Mouse (Mus musculus): ENCODE data around the gene Ccdc142. TPM values are rescaled to one million over a fixed set of nuclear protein-coding genes. Genes with fewer than 3 reads are reported as not detected.

The Ccdc142 gene
- polyA plus RNA-seq, 1 experiment from 2014 or later = 2.0 TPM

- peaks cover 12% of the 10 kb centered on the region; the same call in 1 of the 2 replicates for H3K36me3 ChIP-seq (ENCODE audit: control insufficient read depth, insufficient read depth, low read length)
- no peak for ATAC-seq (ENCODE audit: insufficient number of reproducible peaks, low FRiP score, low TSS enrichment, low read depth)
Measured at GRCm38 (mm10) chr6:83145209-83145608, 43.8 kb downstream of the Ccdc142 start.

GRCm38 (mm10) chr6:83145805-83146204 is 44.4 kb downstream of the Ccdc142 start:
- ATAC-seq (ENCODE audit: insufficient number of reproducible peaks, low FRiP score, low TSS enrichment, low read depth) = no peak
- WGBS = 52% methylated on average over 9 of the region's 9 CpGs
- peaks cover 19% of the 10 kb centered on the region for H3K4me1 ChIP-seq (ENCODE audit: control insufficient read depth, insufficient read depth, low read length)

More at GRCm38 (mm10) chr6:83145209-83145608, 43.8 kb downstream of the Ccdc142 start:
- no peak overlapping the region for H3K9ac ChIP-seq (ENCODE audit: low read length)
- no peaks in the 10 kb centered on the region for H3K9me3 ChIP-seq (ENCODE audit: control insufficient read depth, low read length)
- no peak for DNase-seq (ENCODE audit: low spot score)
- no peaks in the 10 kb centered on the region for H3K27me3 ChIP-seq (ENCODE audit: control insufficient read depth, insufficient read depth, low read length)
- H3K4me2 ChIP-seq (ENCODE audit: low read depth, severe bottlenecking) = no peak overlapping the region
- H3K27ac ChIP-seq (replicated peaks; ENCODE audit: low read depth, low read length) = no peak overlapping the region
- H3K4me3 ChIP-seq (ENCODE audit: low read depth, low read length) = no peak overlapping the region
- peaks cover 19% of the 10 kb centered on the region for H3K4me1 ChIP-seq (ENCODE audit: control insufficient read depth, insufficient read depth, low read length)
- 82% methylated on average over 2 of the region's 2 CpGs for WGBS

GRCm38 (mm10) chr6:83147280-83147679 is 45.9 kb downstream of the Ccdc142 start:
- no peak overlapping the region for H3K27ac ChIP-seq (replicated peaks; ENCODE audit: low read depth, low read length)
- H3K4me3 ChIP-seq (ENCODE audit: low read depth, low read length) = no peak overlapping the region
- H3K9ac ChIP-seq (ENCODE audit: low read length) = no peak overlapping the region
- no peak overlapping the region for H3K4me2 ChIP-seq (ENCODE audit: low read depth, severe bottlenecking)
- H3K27me3 ChIP-seq (ENCODE audit: control insufficient read depth, insufficient read depth, low read length) = no peaks in the 10 kb centered on the region
- no peaks in the 10 kb centered on the region for H3K9me3 ChIP-seq (ENCODE audit: control insufficient read depth, low read length)
- ATAC-seq (ENCODE audit: insufficient number of reproducible peaks, low FRiP score, low TSS enrichment, low read depth) = no peak
- H3K4me1 ChIP-seq (ENCODE audit: control insufficient read depth, insufficient read depth, low read length) = peaks cover 8% of the 10 kb centered on the region
- WGBS = 67% methylated on average over 7 of the region's 7 CpGs
- H3K36me3 ChIP-seq (ENCODE audit: control insufficient read depth, insufficient read depth, low read length) = peaks cover 14% of the 10 kb centered on the region; the same call in 1 of the 2 replicates
- DNase-seq (ENCODE audit: low spot score) = peak; percentile 20

More at GRCm38 (mm10) chr6:83145805-83146204, 44.4 kb downstream of the Ccdc142 start:
- no peak overlapping the region; the same call in 1 of the 2 replicates for H3K27ac ChIP-seq (replicated peaks; ENCODE audit: low read depth, low read length)
- no peak overlapping the region for H3K4me2 ChIP-seq (ENCODE audit: low read depth, severe bottlenecking)
- DNase-seq (ENCODE audit: low spot score) = no peak
- H3K27me3 ChIP-seq (ENCODE audit: control insufficient read depth, insufficient read depth, low read length) = no peaks in the 10 kb centered on the region
- peaks cover 12% of the 10 kb centered on the region; the same call in 1 of the 2 replicates for H3K36me3 ChIP-seq (ENCODE audit: control insufficient read depth, insufficient read depth, low read length)
- H3K9me3 ChIP-seq (ENCODE audit: control insufficient read depth, low read length) = no peaks in the 10 kb centered on the region
- H3K9ac ChIP-seq (ENCODE audit: low read length) = no peak overlapping the region
- no peak overlapping the region for H3K4me3 ChIP-seq (ENCODE audit: low read depth, low read length)

GRCm38 (mm10) chr6:83151721-83152120 is 50.3 kb downstream of the Ccdc142 start:
- Histone ChIP-seq H3K9ac (ENCODE audit: low read length) (no peak overlapping the region), H3K4me1 (ENCODE audit: control insufficient read depth, insufficient read depth, low read length) (peaks cover 7% of the 10 kb centered on the region; the same call in 1 of the 2 replicates), H3K27ac (replicated peaks; ENCODE audit: low read depth, low read length) (no peak overlapping the region), H3K27me3 (ENCODE audit: control insufficient read depth, insufficient read depth, low read length) (no peaks in the 10 kb centered on the region), H3K36me3 (ENCODE audit: control insufficient read depth, insufficient read depth, low read length) (peaks cover 13% of the 10 kb centered on the region; the same call in 1 of the 2 replicates), H3K4me2 (ENCODE audit: low read depth, severe bottlenecking) (no peak overlapping the region), H3K9me3 (ENCODE audit: control insufficient read depth, low read length) (no peaks in the 10 kb centered on the region), H3K4me3 (ENCODE audit: low read depth, low read length) (no peak overlapping the region)
- ATAC-seq (ENCODE audit: insufficient number of reproducible peaks, low FRiP score, low TSS enrichment, low read depth) (no peak), DNase-seq (ENCODE audit: low spot score) (no peak)
- WGBS = 32% methylated on average over 8 of the region's 8 CpGs

- ATAC-seq (ENCODE audit: insufficient number of reproducible peaks, low FRiP score, low TSS enrichment, low read depth) (no peak), DNase-seq (ENCODE audit: low spot score) (peak; percentile 25)
- WGBS = 85% methylated on average over 12 of the region's 12 CpGs
- no peak overlapping the region for H3K4me2 ChIP-seq (ENCODE audit: low read depth, severe bottlenecking)
- peaks cover 2% of the 10 kb centered on the region; the same call in 1 of the 2 replicates for H3K36me3 ChIP-seq (ENCODE audit: control insufficient read depth, insufficient read depth, low read length)
- no peak overlapping the region for H3K4me3 ChIP-seq (ENCODE audit: low read depth, low read length)
- H3K27ac ChIP-seq (replicated peaks; ENCODE audit: low read depth, low read length) = no peak overlapping the region
- H3K27me3 ChIP-seq (ENCODE audit: control insufficient read depth, insufficient read depth, low read length) = no peaks in the 10 kb centered on the region
- H3K9me3 ChIP-seq (ENCODE audit: control insufficient read depth, low read length) = no peaks in the 10 kb centered on the region
- peaks cover 7% of the 10 kb centered on the region; the same call in 1 of the 2 replicates for H3K4me1 ChIP-seq (ENCODE audit: control insufficient read depth, insufficient read depth, low read length)
- H3K9ac ChIP-seq (ENCODE audit: low read length) = no peak overlapping the region
Measured at GRCm38 (mm10) chr6:83153038-83153437, 51.6 kb downstream of the Ccdc142 start.

- Histone ChIP-seq H3K4me3 (ENCODE audit: low read depth, low read length) (no peak overlapping the region), H3K36me3 (ENCODE audit: control insufficient read depth, insufficient read depth, low read length) (peaks cover 2% of the 10 kb centered on the region; the same call in 1 of the 2 replicates), H3K4me2 (ENCODE audit: low read depth, severe bottlenecking) (no peak overlapping the region), H3K4me1 (ENCODE audit: control insufficient read depth, insufficient read depth, low read length) (peaks cover 7% of the 10 kb centered on the region; the same call in 1 of the 2 replicates), H3K9ac (ENCODE audit: low read length) (no peak overlapping the region), H3K27me3 (ENCODE audit: control insufficient read depth, insufficient read depth, low read length) (no peaks in the 10 kb centered on the region), H3K9me3 (ENCODE audit: control insufficient read depth, low read length) (no peaks in the 10 kb centered on the region), H3K27ac (replicated peaks; ENCODE audit: low read depth, low read length) (no peak overlapping the region)
- no peak for ATAC-seq (ENCODE audit: insufficient number of reproducible peaks, low FRiP score, low TSS enrichment, low read depth)
- whole genome bisulfite sequencing = 81% methylated on average over 5 of the region's 5 CpGs
- DNase-seq (ENCODE audit: low spot score) = no peak
Measured at GRCm38 (mm10) chr6:83153485-83153884, 52.1 kb downstream of the Ccdc142 start.

GRCm38 (mm10) chr6:83155552-83156238 is 54.3 kb downstream of the Ccdc142 start:
- Histone ChIP-seq H3K27me3 (ENCODE audit: control insufficient read depth, insufficient read depth, low read length) (peaks cover 6% of the 10 kb centered on the region), H3K9me3 (ENCODE audit: control insufficient read depth, low read length) (no peaks in the 10 kb centered on the region), H3K4me2 (ENCODE audit: low read depth, severe bottlenecking) (peak overlapping the region; percentile 86), H3K4me1 (ENCODE audit: control insufficient read depth, insufficient read depth, low read length) (peaks cover 7% of the 10 kb centered on the region; the same call in 1 of the 2 replicates), H3K9ac (ENCODE audit: low read length) (peak overlapping the region; percentile 59), H3K27ac (replicated peaks; ENCODE audit: low read depth, low read length) (no peak overlapping the region), H3K36me3 (ENCODE audit: control insufficient read depth, insufficient read depth, low read length) (peaks cover 2% of the 10 kb centered on the region; the same call in 1 of the 2 replicates), H3K4me3 (ENCODE audit: low read depth, low read length) (peak overlapping the region; percentile 54)
- DNase-seq (ENCODE audit: low spot score) (no peak), ATAC-seq (ENCODE audit: insufficient number of reproducible peaks, low FRiP score, low TSS enrichment, low read depth) (0 out of 2 replicates have a peak, but pooled peaks have one; percentile 7)
- 8% methylated on average over 23 of the region's 23 CpGs for WGBS

- Histone ChIP-seq H3K4me2 (ENCODE audit: low read depth, severe bottlenecking) (peak within 1 kb of the TSS; percentile 86), H3K36me3 (ENCODE audit: control insufficient read depth, insufficient read depth, low read length) (peaks cover 2% of the 10 kb centered on the region; the same call in 1 of the 2 replicates), H3K27me3 (ENCODE audit: control insufficient read depth, insufficient read depth, low read length) (peaks cover 11% of the 10 kb centered on the region), H3K9ac (ENCODE audit: low read length) (peak within 1 kb of the TSS; percentile 59), H3K27ac (replicated peaks; ENCODE audit: low read depth, low read length) (no peak within 1 kb of the TSS), H3K9me3 (ENCODE audit: control insufficient read depth, low read length) (no peaks in the 10 kb centered on the region), H3K4me1 (ENCODE audit: control insufficient read depth, insufficient read depth, low read length) (peaks cover 10% of the 10 kb centered on the region; the same call in 1 of the 2 replicates), H3K4me3 (ENCODE audit: low read depth, low read length) (peak within 1 kb of the TSS; percentile 54)
- DNase-seq (ENCODE audit: low spot score) (peak; percentile 91), ATAC-seq (ENCODE audit: insufficient number of reproducible peaks, low FRiP score, low TSS enrichment, low read depth) (peak; percentile 87)
- WGBS = 1% methylated on average over 32 of the region's 32 CpGs
Measured at GRCm38 (mm10) chr6:83156259-83156684, 54.9 kb downstream of the Ccdc142 start, which contains the start of the genes Wdr54 and 1700003E16Rik. Gene Wdr54, minus strand, starts transcription at chr6:83156397. Gene 1700003E16Rik, plus strand, starts transcription at chr6:83156404.

Measured in limb, embryonic 11.5 days (tissue).